Mouse (Mus musculus) testis, adult 2 months (tissue): Measurements from ENCODE around the gene Nme8.

ENCODE experiments used
- CTCF ChIP-seq: fragments of 200-500 bp; IDR thresholded peaks from 2 replicates; pipeline ENCODE4 v1.5.1; 2012; ENCODE audit warnings: low read depth, mild to moderate bottlenecking, inconsistent platforms, low read length, moderate library complexity; ENCODE audit not compliant: control insufficient read depth, insufficient read depth, insufficient replicate concordance
- POLR2A ChIP-seq: fragments of 200-500 bp; IDR thresholded peaks from 2 replicates; pipeline ENCODE4 v1.6.1; 2012; ENCODE audit warnings: low read depth, mild to moderate bottlenecking, inconsistent platforms, low read length, moderate library complexity; ENCODE audit not compliant: control insufficient read depth

GRCm38 (mm10) chr13:19602531-19602930 lies 95.1 kb downstream of the Nme8 start:
- TF ChIP-seq POLR2A (no peak), CTCF (no peak)
